Mouse (Mus musculus) lung, adult 18-20 months (tissue): ENCODE results near the gene Tldc1.

ENCODE experiments used
- DNase-seq, 2 experiments: peaks; one replicate each; pipeline ENCODE4 v3.0.0; 2022; ENCODE audit warnings: mixed read lengths in 2 of 2

Tldc1 gene

GRCm38 (mm10) chr8:119717765-119718164 is 60.5 kb downstream of the Tldc1 start:
- DNase-seq, result peak; percentile 47 to 69

DNA sequence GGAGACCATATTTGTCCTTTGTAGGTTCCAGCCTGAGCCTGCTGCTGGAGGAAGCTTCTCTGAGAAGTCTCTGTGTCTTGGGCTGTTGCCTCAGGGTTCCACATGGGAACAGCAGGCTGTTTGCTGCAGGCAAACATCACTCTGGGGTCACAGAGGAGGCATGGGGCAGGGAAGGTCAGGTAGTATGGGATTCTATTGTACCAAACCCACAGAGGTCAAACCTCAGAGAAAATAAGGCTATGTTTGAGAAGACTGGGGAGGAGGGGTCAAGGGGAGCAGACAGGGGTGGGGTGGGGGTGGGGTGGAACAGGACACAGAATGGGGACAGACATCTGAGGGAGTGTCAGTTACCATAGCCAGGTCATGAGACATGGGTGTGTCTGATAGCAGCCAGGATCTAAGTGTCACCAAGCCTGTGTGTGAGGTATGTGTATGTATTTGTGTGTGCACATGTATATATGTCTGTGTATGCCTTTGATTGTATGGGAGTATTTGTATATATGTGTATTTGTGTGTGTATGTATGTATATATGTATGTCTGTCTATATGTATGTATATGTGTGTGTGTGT is 61.4 kb downstream of the Tldc1 start:
- DNase-seq, result peak; percentile 51 to 69

- DNase-seq, result peak; percentile 79 to 92
These were observed 63.0 kb downstream of the Tldc1 start for GRCm38 (mm10) chr8:119715221-119715620.

DNA sequence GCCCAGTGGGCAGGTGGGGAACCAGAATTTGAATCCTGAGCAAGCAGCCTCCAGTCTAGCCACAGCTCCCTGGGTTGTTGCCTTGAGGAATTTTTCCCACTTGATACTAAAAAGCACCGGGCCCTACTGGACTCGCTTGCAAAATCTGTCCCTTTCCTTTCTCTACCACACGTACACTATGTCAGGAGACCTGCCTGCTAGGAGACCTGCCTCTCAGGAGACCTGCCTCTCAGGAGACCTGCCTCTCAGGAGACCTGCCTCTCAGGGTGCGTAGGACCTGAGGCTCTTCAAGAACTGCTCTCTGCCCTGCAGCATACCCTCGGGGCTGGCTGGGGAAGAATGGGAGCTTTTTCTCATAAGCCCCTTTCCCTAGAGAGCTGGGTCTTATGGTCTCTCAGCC is 64.8 kb downstream of the Tldc1 start:
- DNase-seq, result peak; percentile 42 to 63

DNA sequence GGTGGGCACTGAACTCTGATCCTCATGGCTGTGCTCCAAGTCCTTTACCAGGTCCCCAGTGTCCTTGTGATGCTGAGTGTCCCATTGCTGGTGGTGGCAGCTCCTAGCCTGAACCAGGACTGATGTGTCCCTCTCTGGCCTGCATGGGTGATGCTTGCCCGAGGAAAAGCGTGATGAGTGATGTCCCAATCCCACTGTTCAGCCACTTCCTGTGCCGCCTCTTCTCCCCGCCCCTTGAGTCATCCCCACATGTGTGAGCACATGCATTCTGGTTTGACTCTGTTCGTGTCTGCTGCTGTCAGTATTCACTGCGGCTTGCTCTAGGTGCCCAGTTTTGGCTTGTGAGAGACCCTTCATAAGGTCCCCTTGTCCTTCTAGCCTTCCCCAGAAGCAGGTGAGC is 66.0 kb downstream of the Tldc1 start:
- DNase-seq, result peak; percentile 54 to 73
